Mouse (Mus musculus) kidney, postnatal 0 days (tissue): Measurements from ENCODE around the gene Mvp. TPM values are rescaled to one million over a fixed set of nuclear protein-coding genes. Genes with fewer than 3 reads are reported as not detected.
A peak's percentile ranks its signal among the peaks of the same experiment; 100 is the strongest.

ENCODE experiments used
- ATAC-seq: fragments of 200-750 bp; cut with Nextera tagmentation; replicated peaks from 2 replicates; pipeline ENCODE4 v1.8.0; 2017; ENCODE audit warnings: low read depth, moderate number of reproducible peaks, moderate TSS enrichment, moderate library complexity; ENCODE audit not compliant: low FRiP score
- DNase-seq: peaks from one replicate; pipeline ENCODE4 v3.0.0-alpha.2; 2016; ENCODE audit warnings: low spot score
- H3K27ac ChIP-seq: fragments of 300-500 bp; sonication (generic); 2 replicates; pipeline ENCODE4 v1.5.1; 2014; ENCODE audit warnings: mild to moderate bottlenecking
- H3K27me3 ChIP-seq: fragments of 300-500 bp; sonication (generic); 2 replicates; pipeline ENCODE4 v1.6.1; 2014; ENCODE audit warnings: low read length, mixed read lengths; ENCODE audit not compliant: insufficient read depth
- H3K36me3 ChIP-seq: fragments of 300-500 bp; sonication (generic); 2 replicates; pipeline ENCODE4 v1.6.1; 2014; ENCODE audit warnings: low read length, mixed read lengths; ENCODE audit not compliant: insufficient read depth
- H3K4me1 ChIP-seq: fragments of 300-500 bp; sonication (generic); replicated peaks from 2 replicates; pipeline ENCODE4 v1.6.1; 2014; ENCODE audit warnings: antibody characterized with exemption, low read length, mixed read lengths; ENCODE audit not compliant: insufficient read depth
- H3K4me2 ChIP-seq: fragments of 300-500 bp; sonication (generic); 2 replicates; pipeline ENCODE4 v1.6.1; 2014; ENCODE audit warnings: mild to moderate bottlenecking, low read length, moderate library complexity, mixed read lengths
- H3K4me3 ChIP-seq: fragments of 300-500 bp; sonication (generic); replicated peaks from 2 replicates; pipeline ENCODE4 v1.5.1; 2014; ENCODE audit warnings: low read depth, low read length
- H3K9ac ChIP-seq: fragments of 300-500 bp; sonication (generic); 2 replicates; pipeline ENCODE4 v1.6.1; 2014; ENCODE audit warnings: low read depth, low read length
- H3K9me3 ChIP-seq: fragments of 300-500 bp; sonication (generic); replicated peaks from 2 replicates; pipeline ENCODE4 v1.6.1; 2016; ENCODE audit warnings: low read length, inconsistent platforms, mixed read lengths
- CTCF ChIP-seq: IDR thresholded peaks from 2 replicates; pipeline ENCODE4 v1.5.1; 2016; ENCODE audit warnings: antibody characterized with exemption, low read depth, mild to moderate bottlenecking, moderate library complexity
- WGBS: fragments of 180-500 bp; shearing (Covaris S2); extraction: QIAGEN DNeasy Blood & Tissue Kit; methylation state at CpG from one replicate; pipeline ENCODE4 v1.1.7; 2014; 5-methylcytosine and 5-hydroxymethylcytosine counted together
- polyA plus RNA-seq: library from polyadenylated mRNA; unstranded; fragments of >200 nt; fragmentation: Nextera tagmentation; extraction: Ambion mirVana; gene quantifications from 2 replicates; pipeline ENCODE4 v1.2.1, GENCODE M21; 2015

Gene Mvp
- polyA plus RNA-seq = 27.5 and 28.9 TPM in 2 replicates

DNA sequence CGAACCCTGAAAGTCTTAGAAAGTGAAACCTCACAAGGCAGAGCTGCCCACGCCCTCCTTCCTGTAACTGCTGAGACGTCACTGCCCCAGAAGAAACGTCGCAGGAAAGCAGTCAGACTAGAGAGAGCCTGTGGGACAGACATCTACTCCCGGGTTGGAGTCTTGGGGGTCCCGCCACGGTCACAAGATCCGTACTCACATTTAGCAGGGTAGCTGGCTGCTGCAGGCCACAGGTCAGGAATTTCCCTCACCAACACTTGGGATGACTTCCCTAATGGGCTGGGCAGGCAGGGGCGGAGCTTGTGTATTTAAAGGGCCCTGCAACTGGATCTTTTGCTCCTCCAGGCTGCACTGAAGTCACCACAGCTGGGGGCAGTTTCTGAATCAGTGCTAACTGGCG, at the start of gene Mvp:
Mvp (minus strand) TSS at position 302 of the 400 bp plus-strand sequence.
- WGBS = 14% methylated on average over 11 of the region's 11 CpGs
- H3K4me1 ChIP-seq = peaks cover 21% of the 10 kb centered on the region; the same call in 1 of the 2 replicates

DNA sequence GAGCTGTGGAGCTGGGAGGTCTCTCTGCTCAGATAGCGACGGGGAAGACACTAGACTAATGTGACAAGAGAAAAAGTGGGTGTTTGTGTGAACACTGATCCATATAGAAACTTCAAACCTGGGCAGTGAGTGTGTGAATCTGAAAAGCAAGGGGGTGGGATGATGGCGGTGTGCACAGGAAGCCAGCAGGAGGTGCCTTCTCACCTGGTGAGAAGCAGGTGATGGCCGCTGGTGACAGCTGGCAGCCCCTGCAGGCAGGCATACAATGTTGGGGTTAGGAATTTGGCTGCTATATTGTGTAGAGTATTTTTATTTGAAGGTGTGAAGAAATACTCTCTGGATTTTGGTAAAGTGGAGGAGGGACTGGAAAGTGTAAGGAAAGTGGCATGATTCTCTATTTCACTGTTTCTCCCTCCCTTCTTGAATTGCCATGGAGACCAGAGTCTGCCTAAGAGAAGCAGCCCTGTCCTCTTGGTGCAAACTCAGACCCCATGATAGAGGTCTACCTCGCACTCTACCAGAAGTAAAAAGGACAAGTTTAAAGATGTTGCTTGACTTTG, 40.7 kb upstream of the Mvp start:
- WGBS = 73% methylated on average over 5 of the region's 5 CpGs
- Histone ChIP-seq H3K9me3 (no peaks in the 10 kb centered on the region), H3K4me3 (no peak overlapping the region), H3K27ac (no peak overlapping the region), H3K36me3 (no peaks in the 10 kb centered on the region), H3K27me3 (no peaks in the 10 kb centered on the region), H3K4me2 (no peak overlapping the region), H3K4me1 (no peaks in the 10 kb centered on the region), H3K9ac (no peak overlapping the region)
- ATAC-seq (no peak), DNase-seq (no peak)
- TF ChIP-seq CTCF = peak; percentile 25; the same call in 1 of the 2 replicates

More for the DNA sequence above, at the start of gene Mvp:
- ATAC-seq = no peak
- H3K4me2 ChIP-seq = peak within 1 kb of the TSS; percentile 73
- no peaks in the 10 kb centered on the region for H3K9me3 ChIP-seq
- H3K27ac ChIP-seq = peak within 1 kb of the TSS; percentile 31
- no peaks in the 10 kb centered on the region for H3K27me3 ChIP-seq
- H3K36me3 ChIP-seq = 0 out of 2 replicates have a peak, but pooled peaks cover 4% of the 10 kb centered on the region
- DNase-seq = peak; percentile 87
- TF ChIP-seq CTCF = no peak
- peak within 1 kb of the TSS; percentile 70 for H3K9ac ChIP-seq
- peak within 1 kb of the TSS; percentile 47 for H3K4me3 ChIP-seq

DNA sequence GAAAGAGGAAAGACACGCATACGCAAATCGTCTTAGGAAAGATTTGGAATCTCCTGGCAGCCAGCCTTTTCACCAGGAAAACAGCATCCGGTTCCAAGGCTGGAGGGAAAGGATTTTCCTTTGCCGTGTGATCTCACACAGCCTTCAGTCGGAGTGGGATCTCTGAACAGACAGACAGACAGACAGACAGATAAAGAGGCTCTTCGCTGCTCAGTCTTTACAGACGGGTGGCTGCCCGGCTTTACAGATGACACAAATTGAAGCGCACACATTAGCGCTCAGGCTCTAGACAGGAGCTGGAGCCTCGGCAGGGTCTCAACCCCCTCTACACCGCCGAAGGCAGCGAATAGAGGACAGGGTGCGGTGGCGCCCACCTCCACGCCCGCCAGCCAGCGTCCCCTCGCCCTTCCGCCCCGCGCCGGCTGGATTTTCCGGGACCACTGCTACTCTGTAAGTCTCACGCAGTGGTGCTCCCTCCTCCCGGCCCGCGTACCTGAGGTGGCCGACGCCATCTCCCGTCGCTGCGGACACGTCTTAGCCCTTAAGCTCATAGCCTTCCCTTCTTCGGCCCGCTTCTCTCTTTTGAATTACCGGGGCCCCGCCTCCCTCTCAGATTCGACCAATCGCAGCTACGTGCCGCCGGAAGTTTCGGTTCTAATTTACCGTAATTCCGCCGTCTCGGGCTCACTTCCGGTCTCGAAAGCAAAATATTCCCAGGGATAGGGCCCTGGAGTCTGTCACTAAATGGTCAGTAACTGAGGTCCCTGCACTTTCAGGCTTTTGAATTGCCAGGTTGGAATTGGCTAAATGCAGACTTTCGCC, 27.6 kb upstream of the Mvp start, which contains the start of gene Kif22:
Kif22 (minus strand) TSS at position 621 of the 822 bp plus-strand sequence.
- ATAC-seq = peak; percentile 82
- WGBS = under 1% methylated on average over 53 of the region's 53 CpGs
- Histone ChIP-seq H3K36me3 (no peaks in the 10 kb centered on the region), H3K9ac (peak within 1 kb of the TSS; percentile 73), H3K9me3 (no peaks in the 10 kb centered on the region), H3K4me2 (peak within 1 kb of the TSS; percentile 76), H3K4me1 (0 out of 2 replicates have a peak, but pooled peaks cover 4% of the 10 kb centered on the region), H3K27ac (peak within 1 kb of the TSS; percentile 73), H3K27me3 (no peaks in the 10 kb centered on the region), H3K4me3 (peak within 1 kb of the TSS; percentile 83)
- DNase-seq = peak; percentile 96
- no peak for TF ChIP-seq CTCF

DNA sequence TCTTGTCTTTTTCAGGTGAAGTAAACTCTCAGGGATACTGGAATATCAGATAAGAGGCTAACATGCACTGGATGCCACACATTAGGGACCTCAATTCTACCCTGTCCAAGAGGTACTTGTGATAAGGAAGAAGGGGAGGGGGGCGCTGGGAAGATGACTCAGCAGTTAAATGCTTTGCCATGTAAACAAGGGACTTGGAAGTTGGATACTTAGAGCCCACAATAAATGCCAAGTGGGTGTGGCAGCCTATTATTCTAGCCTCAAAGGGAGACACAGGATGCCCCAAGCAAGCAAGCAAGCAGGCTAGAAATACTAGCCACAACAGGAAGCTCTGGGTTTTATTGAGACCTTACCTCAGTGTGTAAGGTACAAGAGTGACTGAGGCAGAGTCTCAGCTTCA, 16.8 kb upstream of the Mvp start:
- Histone ChIP-seq H3K9ac (no peak overlapping the region), H3K27me3 (no peaks in the 10 kb centered on the region), H3K9me3 (no peaks in the 10 kb centered on the region), H3K36me3 (peaks cover 34% of the 10 kb centered on the region), H3K27ac (no peak overlapping the region), H3K4me2 (no peak overlapping the region), H3K4me3 (no peak overlapping the region), H3K4me1 (no peaks in the 10 kb centered on the region; the same call in 1 of the 2 replicates)
- 73% methylated on average over 1 of the region's 1 CpGs for WGBS
- no peak for DNase-seq
- TF ChIP-seq CTCF = no peak
- ATAC-seq = no peak

DNA sequence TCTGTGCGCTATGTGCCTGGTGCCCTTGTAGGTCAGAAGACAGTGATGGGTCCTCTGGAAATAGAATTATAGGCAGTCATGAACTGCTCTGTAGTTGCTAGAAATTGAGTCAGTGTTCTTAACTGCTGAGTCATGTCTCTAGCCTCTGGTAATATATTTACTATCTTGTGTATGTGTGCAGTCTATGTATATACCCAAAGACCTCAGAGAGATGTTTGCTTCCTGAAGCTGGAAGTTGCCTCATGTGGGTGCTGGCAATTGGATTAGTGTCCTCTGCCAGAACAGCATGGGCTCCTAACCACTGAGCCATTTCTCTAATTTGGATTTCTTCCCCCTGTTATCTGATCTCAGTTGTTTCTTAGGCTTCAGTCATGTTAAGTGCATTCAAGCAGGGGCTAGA, 15.8 kb upstream of the Mvp start:
- Histone ChIP-seq H3K4me1 (no peaks in the 10 kb centered on the region; the same call in 1 of the 2 replicates), H3K4me3 (no peak overlapping the region), H3K9ac (no peak overlapping the region), H3K4me2 (no peak overlapping the region), H3K27me3 (no peaks in the 10 kb centered on the region), H3K27ac (no peak overlapping the region), H3K9me3 (no peaks in the 10 kb centered on the region), H3K36me3 (peaks cover 34% of the 10 kb centered on the region)
- no peak for TF ChIP-seq CTCF
- DNase-seq (no peak), ATAC-seq (no peak)
- WGBS = 97% methylated on average over 1 of the region's 1 CpGs

DNA sequence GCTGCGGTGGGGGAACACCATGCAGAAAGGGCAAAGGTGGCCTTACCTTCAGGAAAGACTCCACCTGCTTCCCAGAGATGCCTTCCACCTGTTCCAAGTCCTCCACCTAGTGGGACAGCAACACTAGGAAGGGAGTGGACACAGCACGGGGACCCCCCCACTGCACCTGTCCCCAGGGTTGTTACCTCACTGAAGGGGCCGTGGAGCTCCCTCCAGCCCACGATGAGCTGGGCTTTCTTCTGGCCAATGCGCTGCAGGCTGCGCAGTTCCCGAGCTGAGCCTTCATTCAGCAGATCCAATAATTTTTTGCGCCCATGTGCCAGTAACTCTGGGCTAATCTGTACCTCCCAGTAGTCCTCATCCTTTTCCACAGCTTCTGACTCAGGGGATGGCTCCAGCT, 13.5 kb upstream of the Mvp start:
- peak overlapping the region; percentile 78 for H3K4me3 ChIP-seq
- H3K9ac ChIP-seq = peak overlapping the region; percentile 94
- peaks cover 15% of the 10 kb centered on the region for H3K4me1 ChIP-seq
- H3K36me3 ChIP-seq = peaks cover 23% of the 10 kb centered on the region
- peak overlapping the region; percentile 95 for H3K4me2 ChIP-seq
- no peaks in the 10 kb centered on the region for H3K9me3 ChIP-seq
- no peaks in the 10 kb centered on the region for H3K27me3 ChIP-seq
- ATAC-seq (0 out of 2 replicates have a peak, but pooled peaks have one; percentile 0), DNase-seq (no peak)
- H3K27ac ChIP-seq = peak overlapping the region; percentile 99
- WGBS = 58% methylated on average over 8 of the region's 8 CpGs
- TF ChIP-seq CTCF = no peak
